Mouse (Mus musculus): ENCODE data around the gene Gm13090.
A peak's percentile ranks its signal among the peaks of the same experiment; 100 is the strongest.

Gene Gm13090

DNA sequence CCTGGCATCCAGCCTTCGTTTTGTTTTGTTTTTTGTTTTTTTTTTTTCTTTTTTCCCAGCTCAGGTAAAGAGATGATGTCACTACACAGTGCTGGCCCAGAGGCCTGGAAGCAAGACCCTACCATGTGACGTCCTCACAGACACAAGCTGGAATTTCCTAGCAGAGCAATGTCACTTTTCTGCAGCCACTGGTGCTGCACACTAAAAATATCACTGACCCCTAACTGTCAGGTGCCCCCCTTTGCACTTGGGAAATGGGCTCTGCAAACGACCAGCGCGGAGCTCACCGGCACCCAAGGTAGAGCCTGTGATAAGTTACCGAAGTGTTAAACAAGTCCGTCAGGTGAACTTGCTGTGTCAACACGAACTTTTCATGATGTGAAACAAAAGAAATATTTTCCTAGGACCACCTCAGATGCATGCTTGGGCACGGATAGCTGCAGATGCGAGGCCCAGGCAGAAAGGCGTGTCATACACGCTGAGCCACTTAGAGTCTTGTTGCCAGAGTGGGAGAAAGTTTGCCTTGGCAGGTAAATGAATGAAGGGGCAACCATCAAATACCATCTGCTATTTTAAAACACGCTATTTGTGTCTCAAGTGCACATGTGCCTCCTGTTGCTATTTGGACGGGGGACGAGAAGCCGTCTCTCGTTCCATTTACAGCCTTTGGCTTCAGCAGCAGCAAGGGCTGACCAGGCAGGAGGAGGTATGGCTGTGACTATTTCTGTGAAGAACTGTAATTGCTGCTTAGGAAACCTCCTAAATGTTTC, 7.1 kb downstream of the Gm13090 start:
- no peak for DNase-seq (ENCODE audit: low spot score in 2 of 2)

DNA sequence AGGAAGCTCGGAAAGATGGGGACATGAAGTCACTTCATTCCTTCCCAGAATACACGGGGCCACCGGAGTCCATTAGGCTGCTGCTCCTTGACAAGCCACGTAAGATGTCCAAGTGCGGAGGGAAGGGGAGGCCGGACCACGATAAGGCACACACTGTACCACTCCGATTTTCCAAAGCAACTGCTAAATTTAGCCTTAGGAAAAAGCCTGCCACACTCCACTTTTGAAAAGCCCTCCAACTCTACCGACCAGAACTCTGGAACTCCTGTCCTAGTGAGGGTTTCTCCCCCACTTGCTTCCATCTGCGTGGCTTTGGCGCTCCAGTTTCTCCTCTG, 7.7 kb downstream of the Gm13090 start:
- no peak for DNase-seq (ENCODE audit: low spot score in 2 of 2)

DNA sequence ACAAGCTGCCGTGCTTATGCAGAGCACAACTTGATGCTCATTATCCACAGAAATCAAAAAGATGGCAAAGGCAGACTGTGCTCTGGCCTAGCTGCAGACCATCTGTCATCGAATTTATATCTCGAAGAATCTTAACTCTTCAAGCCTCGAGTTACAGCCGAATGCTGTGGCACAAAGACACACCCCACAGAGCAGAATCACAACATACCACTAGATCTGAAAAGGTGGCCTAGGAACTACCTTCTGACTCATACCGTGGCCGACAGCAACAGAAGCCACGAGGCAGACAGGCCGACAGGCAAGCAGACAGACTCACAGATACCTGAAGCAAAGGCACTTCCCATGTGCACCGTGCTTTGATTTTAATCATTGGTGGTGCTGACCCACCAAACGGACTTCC, 14.3 kb downstream of the Gm13090 start:
- no peak for DNase-seq (ENCODE audit: low spot score in 2 of 2)

DNA sequence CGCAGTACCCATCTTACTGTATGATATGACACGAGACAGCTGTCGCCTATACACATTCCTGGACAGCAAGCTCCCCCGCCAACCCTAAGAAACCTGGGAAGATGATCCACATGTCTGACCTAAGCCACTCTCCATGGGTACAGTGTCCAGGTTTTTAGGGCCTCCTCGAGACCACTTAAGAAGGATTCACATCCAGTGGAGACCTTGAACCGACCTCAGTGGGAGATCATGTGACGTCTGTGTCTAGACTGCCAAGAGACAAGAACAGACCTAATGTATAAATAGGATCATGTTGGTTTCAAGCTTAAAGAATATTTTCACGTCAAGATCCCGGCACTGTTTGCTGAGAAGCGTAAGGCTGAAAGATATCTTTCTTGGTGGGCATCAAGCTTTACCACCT, 14.8 kb downstream of the Gm13090 start:
- no peak for DNase-seq (ENCODE audit: low spot score in 2 of 2)

DNA sequence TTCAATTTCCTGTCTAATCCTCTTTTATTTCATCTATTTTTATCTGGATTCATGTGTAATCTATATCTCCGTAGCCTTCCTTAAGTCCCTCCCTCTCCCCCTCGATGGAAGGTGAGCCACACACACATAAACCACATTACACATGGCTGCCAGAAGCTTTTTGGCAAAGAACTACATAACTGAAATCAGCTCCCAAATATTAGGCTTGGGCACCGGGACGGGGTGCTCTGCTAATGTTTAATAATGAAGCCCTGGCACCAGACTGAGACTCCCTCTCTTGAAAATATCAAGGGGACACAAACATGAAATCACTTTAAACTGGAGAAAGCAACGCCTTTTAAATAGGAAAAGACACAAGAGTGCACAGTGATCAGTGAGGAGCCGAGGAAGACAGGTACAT, 16.5 kb downstream of the Gm13090 start:
- DNase-seq (ENCODE audit: low spot score in 2 of 2): no peak

DNA sequence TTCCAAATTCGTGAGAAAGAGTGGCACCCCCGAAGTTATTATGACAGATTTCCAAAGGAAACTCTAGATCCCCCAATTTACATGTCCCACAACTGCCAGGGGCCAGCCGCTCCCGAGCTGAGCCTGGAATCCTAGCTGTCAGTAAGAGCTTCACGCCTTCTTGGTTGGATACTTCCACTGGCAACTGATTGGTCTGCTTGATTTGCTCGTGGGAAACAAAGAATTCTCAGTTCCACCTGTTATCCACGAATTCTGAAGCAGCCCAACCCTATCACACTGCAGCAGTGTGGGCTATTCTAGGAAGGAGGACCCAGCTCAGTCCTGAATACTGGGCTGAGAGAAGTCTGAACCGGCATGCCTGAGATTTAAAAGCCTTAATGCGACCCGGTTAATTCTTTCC, 17.1 kb downstream of the Gm13090 start:
- no peak for DNase-seq (ENCODE audit: low spot score in 2 of 2)

DNA sequence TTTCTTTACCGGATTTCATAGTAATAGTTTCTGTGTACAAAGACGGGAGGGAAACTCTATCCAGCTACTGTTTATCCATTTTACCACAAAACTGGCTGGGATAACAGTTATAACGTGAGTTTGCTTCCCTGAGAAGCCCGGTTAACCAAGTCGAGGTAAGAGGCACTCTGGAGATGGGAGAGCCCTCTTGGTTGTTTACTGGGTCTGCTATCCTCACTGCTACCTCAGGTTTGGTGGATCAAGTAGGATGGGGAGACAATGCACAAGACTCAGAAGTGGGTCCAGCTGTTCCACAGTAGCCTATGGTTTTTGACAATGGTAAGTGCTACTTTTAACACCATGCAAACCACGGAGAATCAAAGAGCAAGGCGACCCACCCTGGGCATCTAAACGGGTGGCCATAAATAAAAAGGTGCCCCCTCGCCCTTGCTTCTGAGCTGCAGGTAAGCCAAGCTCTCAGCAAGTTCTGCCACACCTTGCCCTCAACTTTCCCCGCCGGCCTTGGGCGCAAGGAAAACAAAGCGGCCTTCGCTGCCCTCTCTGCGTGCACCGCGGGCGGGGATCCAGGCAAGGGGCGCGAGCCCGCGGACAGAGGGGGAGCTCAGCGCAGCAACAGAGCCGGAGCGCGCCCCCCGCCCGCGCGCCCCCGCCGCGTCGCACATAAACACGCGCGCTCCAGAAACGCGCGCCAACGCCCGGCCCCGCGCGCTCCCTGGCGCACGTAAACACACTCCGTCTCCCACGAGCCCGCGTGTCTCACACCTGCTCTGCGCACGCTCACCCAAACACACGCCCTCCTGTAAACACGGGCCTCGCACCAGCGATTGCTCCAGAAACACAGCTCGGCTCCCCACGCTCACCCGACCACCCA, 18.0 kb downstream of the Gm13090 start:
- DNase-seq (ENCODE audit: low spot score in 2 of 2): peak in 1 of 2 experiments; percentile 62

DNA sequence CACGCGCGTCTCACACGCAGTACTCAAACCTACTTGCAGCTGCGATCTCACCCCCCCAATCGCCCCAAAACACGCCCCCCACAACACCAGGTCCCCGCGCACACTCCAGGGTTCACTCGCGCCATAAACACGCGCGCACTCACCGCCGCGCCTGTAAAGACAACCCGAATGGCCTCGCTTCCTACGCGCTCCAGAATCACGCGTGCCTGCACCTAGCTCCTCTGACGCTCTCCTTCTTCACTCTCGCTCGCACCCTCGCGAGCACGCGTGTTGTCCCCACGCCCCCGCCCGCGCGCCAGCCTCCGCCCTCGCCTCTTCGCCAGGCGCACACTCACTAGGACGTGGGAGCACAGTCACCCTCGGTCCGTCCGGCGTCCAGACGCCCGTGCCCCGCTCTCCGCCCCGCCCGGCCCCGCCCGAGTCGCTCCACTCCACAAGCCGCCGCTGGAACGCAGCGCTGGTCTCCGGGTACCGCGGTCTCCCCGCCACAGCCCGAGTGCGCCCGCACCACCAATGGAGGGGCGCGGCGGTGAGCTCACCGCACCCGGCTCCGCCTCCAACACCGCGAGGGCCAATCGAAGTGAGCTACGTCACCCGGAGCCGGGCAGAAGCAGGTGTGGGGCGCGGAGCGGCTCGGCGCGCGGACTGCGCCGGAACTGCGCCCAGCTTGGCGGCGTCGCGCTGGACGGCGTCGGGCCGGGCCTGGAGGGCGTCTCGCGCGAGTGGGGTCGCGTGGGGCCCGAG, 18.8 kb downstream of the Gm13090 start:
- DNase-seq (ENCODE audit: low spot score in 2 of 2): peak; percentile 81 to 87

DNA sequence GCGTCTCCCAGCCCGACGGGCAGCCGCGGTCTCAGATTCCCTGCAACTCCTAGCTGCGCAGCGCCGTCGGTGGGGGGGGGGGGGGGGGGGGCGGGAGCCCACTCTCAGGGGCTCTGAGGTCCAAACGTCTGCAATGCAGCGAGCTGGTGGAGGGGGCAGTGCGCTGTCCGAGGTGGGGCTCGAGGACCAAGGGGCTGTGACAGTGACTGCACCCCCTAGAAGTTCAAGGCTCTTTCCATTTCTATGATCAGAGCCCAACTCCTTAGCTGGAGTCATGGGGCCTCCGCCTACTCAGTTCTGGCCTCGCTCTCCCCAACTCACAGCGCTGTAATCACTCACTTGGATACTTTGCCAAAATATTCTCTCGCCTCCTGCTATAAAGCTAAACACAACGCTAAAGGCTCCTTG, 19.5 kb downstream of the Gm13090 start:
- DNase-seq (ENCODE audit: low spot score in 2 of 2): no peak

DNA sequence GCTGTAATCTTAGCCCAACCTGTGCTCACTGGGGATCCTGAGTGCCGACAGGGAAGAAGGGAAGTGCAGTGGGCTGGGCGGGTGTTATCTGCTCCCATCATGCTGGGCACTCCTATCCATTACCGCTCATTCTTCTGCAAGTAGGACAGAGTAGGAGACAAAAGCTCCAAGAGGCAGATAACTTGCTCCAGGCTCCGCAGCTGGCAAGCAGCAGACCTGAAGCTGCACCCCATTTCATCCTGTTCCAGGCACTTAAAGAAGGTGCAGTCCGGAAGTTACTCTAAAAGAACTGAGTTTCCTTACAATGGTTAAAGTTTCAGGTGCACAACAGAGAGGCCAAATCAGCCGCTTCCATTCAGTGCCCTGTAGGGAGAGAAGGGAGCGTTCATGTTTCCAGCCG, 21.9 kb downstream of the Gm13090 start:
- DNase-seq (ENCODE audit: low spot score in 2 of 2): no peak

DNA sequence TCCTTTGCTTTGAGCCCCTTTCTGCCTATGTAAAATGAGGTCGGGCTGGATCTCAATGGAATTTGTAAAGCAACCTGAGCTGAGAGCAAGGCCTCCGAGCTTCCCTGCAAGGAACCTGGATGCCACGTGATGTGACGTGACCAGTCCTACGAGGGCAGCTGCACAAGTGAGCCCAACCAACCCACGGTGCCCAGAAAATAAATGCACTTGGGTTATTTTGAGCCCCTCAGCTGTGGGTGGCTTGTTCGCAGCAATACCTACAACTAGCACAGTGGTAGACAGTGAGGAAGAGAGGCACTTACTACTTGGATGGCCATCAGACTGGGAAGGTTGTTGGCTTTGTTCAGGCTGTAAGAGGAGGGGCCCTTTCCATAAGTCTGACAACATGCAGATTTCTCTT, 25.2 kb downstream of the Gm13090 start:
- no peak for DNase-seq (ENCODE audit: low spot score in 2 of 2)

DNA sequence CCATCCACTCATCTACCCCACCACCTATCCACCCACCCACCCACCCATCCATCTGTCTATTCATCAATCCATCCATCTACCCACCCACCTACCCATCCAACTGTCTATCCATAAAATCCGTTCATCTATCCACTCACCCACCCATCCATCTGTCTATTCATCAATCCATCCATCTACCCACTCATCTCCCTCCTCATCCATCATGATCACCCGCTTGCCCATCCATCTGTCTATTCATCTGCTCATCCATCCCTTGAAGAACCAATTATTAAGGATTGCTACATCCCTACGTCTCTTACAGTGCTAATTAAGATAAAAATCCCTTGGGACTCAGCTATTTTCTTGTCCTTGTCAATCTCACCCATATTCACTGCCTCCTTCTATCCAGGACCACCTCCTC, 29.5 kb downstream of the Gm13090 start:
- DNase-seq (ENCODE audit: low spot score in 2 of 2): no peak

DNA sequence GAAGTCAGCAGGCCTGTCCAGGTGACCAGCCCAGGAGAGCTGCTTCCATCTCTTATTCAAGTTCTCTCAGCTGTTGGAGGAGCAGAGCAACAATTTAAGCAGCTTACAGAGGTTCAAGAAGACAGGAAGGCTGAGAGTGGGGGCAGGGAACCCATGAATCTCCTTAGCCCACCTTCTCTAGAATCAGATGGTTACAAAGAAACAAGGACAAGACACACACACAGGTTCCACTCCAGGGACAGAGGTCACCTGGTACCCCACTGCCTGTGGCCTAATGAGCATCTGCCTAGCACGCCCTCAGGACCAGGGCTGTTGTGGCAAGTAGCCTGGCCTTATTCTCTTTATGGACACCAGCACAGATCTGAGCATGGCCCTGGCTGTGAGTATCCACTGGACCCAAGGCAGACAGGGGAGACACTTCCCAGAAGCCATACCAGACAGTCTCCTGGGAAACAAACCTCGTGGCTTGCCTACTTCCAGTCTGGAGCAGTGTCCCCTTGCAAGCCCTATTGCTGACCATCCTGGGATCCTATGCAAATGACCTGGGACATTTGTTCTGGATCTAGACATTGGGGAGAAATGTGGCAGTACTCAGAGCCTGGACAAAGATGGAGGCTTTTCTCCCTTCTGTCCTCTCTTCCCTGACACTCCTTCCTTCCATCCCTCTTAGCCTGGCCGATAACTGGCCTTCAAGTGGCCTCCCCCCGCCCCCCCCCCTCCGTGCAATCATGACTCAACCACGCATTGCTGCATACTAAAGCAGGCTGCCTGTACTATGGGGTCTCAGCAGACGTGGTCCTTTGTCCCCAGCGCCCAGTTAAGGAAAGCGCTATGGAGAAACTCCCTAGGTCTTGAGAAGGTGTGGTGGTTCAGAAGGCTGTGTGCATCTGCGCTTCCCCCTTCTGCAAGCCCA, 38.5 kb downstream of the Gm13090 start:
- no peak for DNase-seq (ENCODE audit: low spot score in 2 of 2)

DNA sequence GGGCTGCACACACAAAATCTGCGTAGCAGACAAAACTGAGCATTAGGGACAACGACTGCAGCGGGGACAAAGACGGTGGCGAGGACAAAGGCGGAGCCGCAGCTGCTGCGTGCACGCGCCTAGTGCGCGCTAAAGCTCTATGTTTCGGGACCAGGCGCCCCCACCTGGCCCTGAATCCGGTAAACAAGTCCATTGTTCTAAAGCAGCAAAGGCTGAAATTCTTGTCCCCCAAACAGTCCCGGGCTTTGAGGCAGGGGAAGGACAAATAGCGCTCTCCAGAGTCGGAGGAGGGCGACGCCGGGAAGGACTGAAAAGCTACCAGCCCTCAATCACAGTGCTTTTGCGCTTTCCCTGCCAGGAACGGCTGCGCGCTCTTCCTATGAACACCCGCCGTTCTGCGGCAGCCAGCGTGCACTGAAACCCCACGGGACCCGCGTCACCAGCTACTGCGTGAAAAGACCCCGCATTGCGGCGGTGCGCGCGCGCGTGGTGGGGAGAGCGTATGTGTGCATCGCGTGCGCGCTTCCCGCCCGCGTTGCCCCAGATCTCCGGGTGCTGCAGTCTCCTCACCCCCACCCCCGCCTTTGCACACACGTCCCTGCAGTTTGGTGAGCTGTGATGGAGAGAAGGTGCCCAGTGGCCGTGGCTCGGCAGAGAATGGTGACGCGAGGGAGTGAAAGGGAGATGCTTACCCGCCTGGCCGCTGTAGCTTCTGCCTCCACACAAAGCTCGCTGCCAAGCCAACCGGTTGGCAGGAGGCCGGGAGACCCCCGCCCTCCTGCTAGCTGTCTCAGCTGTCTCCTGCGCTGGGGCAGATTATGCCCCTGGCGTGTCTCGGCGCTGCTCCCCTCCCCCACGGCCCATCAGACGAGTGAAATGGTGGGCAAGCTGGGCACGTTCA, 39.5 kb downstream of the Gm13090 start:
- peak; percentile 86 to 87 for DNase-seq (ENCODE audit: low spot score in 2 of 2)

DNA sequence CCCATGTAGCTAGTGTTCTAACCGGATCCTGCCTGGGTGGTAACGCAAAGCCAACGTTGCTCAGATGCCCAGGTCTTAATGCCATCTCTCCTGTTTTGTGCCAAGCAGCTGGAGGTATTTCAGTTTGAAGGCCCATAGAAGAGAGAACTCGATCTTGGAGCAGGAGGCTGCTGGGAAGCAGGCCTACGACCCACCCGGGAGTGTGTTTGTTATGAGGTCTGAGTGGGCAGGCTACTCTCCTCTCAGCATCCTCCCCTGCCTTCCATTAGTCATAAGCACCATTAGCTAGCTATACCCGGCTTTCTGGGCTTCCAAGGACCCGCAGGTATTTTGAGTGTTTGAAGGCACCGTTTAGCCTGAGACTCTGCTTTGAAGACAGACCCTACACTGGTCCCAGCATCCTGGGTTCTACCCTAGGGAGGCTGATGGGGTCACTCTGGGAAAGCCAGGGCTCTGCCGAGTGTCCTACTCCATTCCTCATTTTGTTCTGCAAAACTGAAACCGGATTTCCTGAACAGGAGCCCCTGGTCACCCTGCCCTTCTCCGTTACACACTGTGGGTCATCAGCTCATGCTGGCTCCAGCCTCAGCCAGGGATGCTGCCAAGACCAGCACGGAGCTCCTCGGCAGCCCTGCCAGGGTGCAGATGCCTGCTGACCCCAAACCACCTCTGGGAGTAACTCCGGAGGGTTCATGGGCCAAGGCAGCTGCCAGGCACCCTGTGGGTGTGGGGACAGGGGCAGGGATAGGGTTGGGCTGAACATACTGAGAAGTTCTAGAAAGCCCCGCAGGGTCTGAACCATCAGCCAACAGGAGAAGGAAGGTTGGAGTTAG, 40.6 kb downstream of the Gm13090 start:
- no peak for DNase-seq (ENCODE audit: low spot score in 2 of 2)

DNA sequence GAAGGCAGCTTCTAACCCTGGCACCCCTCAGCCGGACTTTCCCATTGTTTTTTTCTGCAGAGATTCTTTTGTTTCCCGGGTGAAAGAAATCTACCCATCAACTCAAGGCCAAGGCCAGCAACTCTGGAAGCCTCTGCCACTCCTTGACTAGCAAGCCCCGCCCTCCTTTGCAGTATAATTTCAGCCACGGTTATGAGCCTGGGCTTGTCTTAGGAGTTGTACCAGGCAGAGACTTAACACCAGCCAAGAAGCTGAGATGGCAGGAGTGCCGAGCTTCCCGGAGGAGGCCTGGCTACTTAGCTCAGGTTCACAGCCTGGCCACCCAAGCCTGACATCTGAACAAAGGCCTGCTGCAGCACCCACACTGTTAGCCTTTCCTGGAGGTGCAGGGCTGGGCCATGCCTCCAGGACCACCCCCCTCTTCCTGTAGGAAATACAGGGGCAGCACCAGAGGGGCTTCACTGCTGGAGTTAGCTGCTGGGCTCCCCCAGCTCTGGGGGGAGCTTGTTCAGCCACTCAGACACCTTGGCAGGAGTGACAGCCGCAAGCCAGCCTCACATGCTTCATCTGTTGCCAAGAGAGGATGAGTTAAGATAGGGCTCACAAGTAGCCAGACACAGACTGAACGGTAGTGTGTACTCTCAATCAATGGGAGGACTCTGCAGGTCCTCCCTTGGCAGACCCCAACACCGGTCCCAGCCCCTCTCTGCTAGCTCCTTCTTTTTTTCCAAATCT, 41.6 kb downstream of the Gm13090 start:
- no peak for DNase-seq (ENCODE audit: low spot score in 2 of 2)

DNA sequence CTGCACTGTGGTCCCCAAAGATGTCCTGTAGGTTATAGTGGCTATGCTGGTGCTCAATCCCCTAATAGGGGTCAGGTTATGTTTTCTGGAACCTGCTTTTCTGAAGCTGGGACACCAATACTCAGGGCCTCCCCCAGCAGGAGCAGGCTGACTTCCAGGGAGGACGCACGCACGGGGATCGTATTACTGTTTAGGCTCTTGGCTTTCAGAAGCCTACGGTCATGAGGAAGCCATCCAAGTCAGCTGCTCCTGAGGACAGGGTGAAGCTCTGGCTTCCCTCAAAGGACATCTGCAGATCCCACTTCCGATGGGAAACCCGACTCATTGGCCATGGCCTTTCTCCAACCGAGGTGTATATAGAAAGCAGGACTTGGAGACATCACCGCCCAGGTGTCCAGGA, 43.1 kb downstream of the Gm13090 start:
- DNase-seq (ENCODE audit: low spot score in 2 of 2): no peak

DNA sequence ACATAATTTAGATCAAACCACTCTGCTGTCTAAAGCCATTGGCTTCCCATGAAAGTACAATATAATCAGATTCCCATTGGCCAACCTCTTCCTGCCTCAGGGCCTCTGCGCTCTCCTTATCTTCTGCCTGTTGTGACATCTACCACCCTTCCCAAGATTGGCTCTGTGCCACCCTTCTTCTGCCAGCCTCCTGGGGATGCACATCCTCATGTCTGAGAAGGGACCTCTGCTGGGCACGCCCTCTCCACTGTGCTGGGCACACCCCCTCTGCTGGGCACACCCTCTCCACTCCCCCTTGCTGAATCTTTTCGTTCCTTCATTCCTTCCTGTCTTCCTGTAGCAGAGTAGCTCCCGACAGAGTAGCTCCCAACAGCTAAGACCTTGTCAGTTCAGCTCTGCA, 44.4 kb downstream of the Gm13090 start:
- DNase-seq (ENCODE audit: low spot score in 2 of 2): no peak

DNA sequence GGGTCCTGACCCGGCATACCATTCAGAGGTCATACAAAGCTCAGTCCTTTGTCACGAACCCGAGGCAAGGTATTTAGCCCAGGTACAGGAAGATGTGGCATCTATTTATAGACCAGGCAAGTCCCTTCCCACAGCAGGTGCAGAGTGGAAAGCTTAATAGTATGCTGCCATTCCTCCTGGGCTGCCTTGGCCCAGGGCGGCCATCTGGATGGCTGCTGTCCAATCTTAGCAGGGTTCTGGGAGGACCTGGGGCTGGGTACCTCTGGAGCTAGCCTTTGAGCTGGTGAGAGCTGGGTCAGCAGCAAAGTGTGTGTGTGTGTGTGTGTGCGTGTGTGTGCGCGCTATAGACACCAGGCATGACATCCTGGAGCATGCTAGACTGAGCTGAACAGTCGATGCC, 46.1 kb downstream of the Gm13090 start:
- DNase-seq (ENCODE audit: low spot score in 2 of 2): no peak
